Comparison of ENCODE assay signal across 21 mouse cellular contexts in the genomic region with DNA sequence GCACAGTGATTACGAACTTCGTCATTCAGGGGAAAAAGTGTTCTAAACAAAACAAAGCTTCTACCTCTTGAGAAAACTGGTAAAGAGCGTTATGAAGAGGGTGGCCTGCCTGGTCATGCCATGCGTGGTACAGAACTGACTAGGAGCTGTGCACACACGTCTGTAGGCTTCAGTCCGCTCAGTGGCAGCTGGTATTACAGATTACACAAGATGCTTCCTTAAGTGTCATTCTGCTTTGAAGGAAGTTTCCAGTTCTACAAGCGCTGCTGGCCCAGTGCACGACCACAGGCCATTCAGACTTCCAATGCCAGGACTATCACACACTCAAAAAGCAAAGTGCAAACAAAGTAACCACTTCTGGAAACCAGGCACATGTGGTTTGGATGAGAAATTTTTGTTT.
"Had no signal": no experiment of that assay in that cellular context is flagged by ENCODE, and none has a peak within 500 bp of the region (broad histone marks: within the 10 kb centered on the region; RNA-seq: fewer than 3 reads in every experiment).

No protein-coding gene starts in this region.

- H3K9me3 ChIP-seq: limb, embryonic 12.5 days; limb, embryonic 15.5 days; lung, embryonic 15.5 days; midbrain, embryonic 12.5 days; midbrain, embryonic 15.5 days; neural tube, embryonic 12.5 days; neural tube, embryonic 15.5 days; stomach, embryonic 15.5 days had no signal

- ATAC-seq: liver, postnatal 0 days; midbrain, embryonic 15.5 days had no signal

- H3K4me2 ChIP-seq: limb, embryonic 12.5 days; limb, embryonic 15.5 days; liver, embryonic 11.5 days; lung, embryonic 15.5 days; midbrain, embryonic 12.5 days; midbrain, embryonic 15.5 days; neural tube, embryonic 12.5 days; neural tube, embryonic 15.5 days; stomach, embryonic 15.5 days had no signal

- H3K27me3 ChIP-seq: limb, embryonic 12.5 days; limb, embryonic 15.5 days; lung, embryonic 15.5 days; midbrain, embryonic 12.5 days; midbrain, embryonic 15.5 days; neural tube, embryonic 12.5 days; neural tube, embryonic 15.5 days; stomach, embryonic 15.5 days had no signal

- H3K9ac ChIP-seq: limb, embryonic 12.5 days; limb, embryonic 15.5 days; liver, embryonic 14.5 days; liver, postnatal 0 days; lung, embryonic 15.5 days; midbrain, embryonic 12.5 days; midbrain, embryonic 15.5 days; neural tube, embryonic 12.5 days; neural tube, embryonic 15.5 days; stomach, embryonic 15.5 days had no signal

- H3K4me3 ChIP-seq: limb, embryonic 12.5 days; limb, embryonic 15.5 days; lung, embryonic 15.5 days; midbrain, embryonic 12.5 days; midbrain, embryonic 15.5 days; neural tube, embryonic 12.5 days; neural tube, embryonic 15.5 days; stomach, embryonic 15.5 days had no signal

- DNase-seq: kidney, adult 18-20 months; kidney, adult 9 months; kidney, postnatal 14 days; kidney, postnatal 4 days; left cerebral cortex, postnatal 4 days; liver, postnatal 0 days; right cerebral cortex, adult 18-20 months; right cerebral cortex, postnatal 14 days; right cerebral cortex, postnatal 4 days; spleen, adult 18-20 months; thymus, postnatal 25 days had no signal

- H3K4me1 ChIP-seq: limb, embryonic 12.5 days; limb, embryonic 15.5 days; lung, embryonic 15.5 days; midbrain, embryonic 12.5 days; midbrain, embryonic 15.5 days; neural tube, embryonic 12.5 days; neural tube, embryonic 15.5 days; stomach, embryonic 15.5 days had no signal

- H3K27ac ChIP-seq: limb, embryonic 12.5 days; limb, embryonic 15.5 days; liver, embryonic 14.5 days; lung, embryonic 15.5 days; midbrain, embryonic 12.5 days; midbrain, embryonic 15.5 days; neural tube, embryonic 12.5 days; neural tube, embryonic 15.5 days; stomach, embryonic 15.5 days had no signal
